Mouse (Mus musculus): ENCODE measurements around the gene Nxph4. TPM values are rescaled to one million over a fixed set of nuclear protein-coding genes. Genes with fewer than 3 reads are reported as not detected.

The Nxph4 gene
- polyA plus RNA-seq, 1 experiment from 2014 or later = 3.3 TPM

GRCm38 (mm10) chr10:127500042-127500441 lies 34.3 kb downstream of the Nxph4 start:
- Histone ChIP-seq H3K27me3 (no peaks in the 10 kb centered on the region), H3K4me1 (no peaks in the 10 kb centered on the region), H3K4me3 (replicated peaks) (no peak overlapping the region), H3K9ac (no peak overlapping the region), H3K9me3 (replicated peaks) (no peaks in the 10 kb centered on the region), H3K36me3 (peaks cover 58% of the 10 kb centered on the region), H3K4me2 (no peak overlapping the region), H3K27ac (no peak overlapping the region)
- WGBS = 80% methylated on average over 4 of the region's 4 CpGs
- ATAC-seq (replicated peaks; ENCODE audit: low FRiP score) = no peak

- Histone ChIP-seq H3K4me3 (replicated peaks) (no peak overlapping the region), H3K27ac (no peak overlapping the region), H3K9me3 (replicated peaks) (no peaks in the 10 kb centered on the region), H3K36me3 (peaks cover 63% of the 10 kb centered on the region), H3K4me2 (no peak overlapping the region), H3K4me1 (no peaks in the 10 kb centered on the region), H3K27me3 (no peaks in the 10 kb centered on the region), H3K9ac (no peak overlapping the region)
- ATAC-seq (replicated peaks; ENCODE audit: low FRiP score) = no peak
- 40% methylated on average over 5 of the region's 5 CpGs for WGBS
Observed at GRCm38 (mm10) chr10:127499516-127499915, 34.8 kb downstream of the Nxph4 start.

GRCm38 (mm10) chr10:127496156-127496555 lies 38.2 kb downstream of the Nxph4 start:
- H3K27ac ChIP-seq = no peak overlapping the region
- no peak overlapping the region for H3K4me2 ChIP-seq
- H3K36me3 ChIP-seq = peaks cover 93% of the 10 kb centered on the region
- 81% methylated on average over 3 of the region's 3 CpGs for WGBS
- no peak overlapping the region for H3K4me3 ChIP-seq (replicated peaks)
- H3K9ac ChIP-seq = no peak overlapping the region
- ATAC-seq (replicated peaks; ENCODE audit: low FRiP score) = no peak
- no peaks in the 10 kb centered on the region for H3K9me3 ChIP-seq (replicated peaks)
- H3K4me1 ChIP-seq = no peaks in the 10 kb centered on the region
- no peaks in the 10 kb centered on the region for H3K27me3 ChIP-seq

- Histone ChIP-seq H3K36me3 (peaks cover 82% of the 10 kb centered on the region), H3K27me3 (no peaks in the 10 kb centered on the region), H3K27ac (no peak overlapping the region), H3K4me1 (peaks cover 8% of the 10 kb centered on the region; the same call in 1 of the 2 replicates), H3K4me2 (no peak overlapping the region), H3K9me3 (replicated peaks) (no peaks in the 10 kb centered on the region), H3K9ac (no peak overlapping the region), H3K4me3 (replicated peaks) (no peak overlapping the region)
- no peak for ATAC-seq (replicated peaks; ENCODE audit: low FRiP score)
- 83% methylated on average over 3 of the region's 3 CpGs for WGBS
Observed at GRCm38 (mm10) chr10:127492118-127492517, 42.2 kb downstream of the Nxph4 start.

- peaks cover 77% of the 10 kb centered on the region for H3K36me3 ChIP-seq
- no peak overlapping the region for H3K4me3 ChIP-seq (replicated peaks)
- no peak overlapping the region for H3K4me2 ChIP-seq
- H3K27me3 ChIP-seq = no peaks in the 10 kb centered on the region
- no peak for ATAC-seq (replicated peaks; ENCODE audit: low FRiP score)
- no peaks in the 10 kb centered on the region for H3K9me3 ChIP-seq (replicated peaks)
- H3K9ac ChIP-seq = no peak overlapping the region
- 78% methylated on average over 8 of the region's 8 CpGs for WGBS
- H3K4me1 ChIP-seq = peaks cover 8% of the 10 kb centered on the region; the same call in 1 of the 2 replicates
- no peak overlapping the region for H3K27ac ChIP-seq
Observed at GRCm38 (mm10) chr10:127491128-127491512, 43.2 kb downstream of the Nxph4 start.

- WGBS = 57% methylated on average over 18 of the region's 18 CpGs
- Histone ChIP-seq H3K9me3 (replicated peaks) (no peaks in the 10 kb centered on the region), H3K4me2 (no peak overlapping the region), H3K36me3 (peaks cover 75% of the 10 kb centered on the region), H3K4me3 (replicated peaks) (no peak overlapping the region), H3K27ac (no peak overlapping the region; the same call in 1 of the 2 replicates), H3K9ac (no peak overlapping the region), H3K27me3 (no peaks in the 10 kb centered on the region), H3K4me1 (peaks cover 8% of the 10 kb centered on the region; the same call in 1 of the 2 replicates)
- ATAC-seq (replicated peaks; ENCODE audit: low FRiP score) = peak; percentile 58; the same call in 1 of the 2 replicates
Observed at GRCm38 (mm10) chr10:127490160-127491127, 43.9 kb downstream of the Nxph4 start.

- no peaks in the 10 kb centered on the region for H3K9me3 ChIP-seq (replicated peaks)
- WGBS = 80% methylated on average over 7 of the region's 7 CpGs
- H3K4me1 ChIP-seq = peaks cover 8% of the 10 kb centered on the region; the same call in 1 of the 2 replicates
- H3K27me3 ChIP-seq = no peaks in the 10 kb centered on the region
- no peak overlapping the region for H3K27ac ChIP-seq
- H3K4me3 ChIP-seq (replicated peaks) = no peak overlapping the region
- no peak overlapping the region for H3K9ac ChIP-seq
- no peak for ATAC-seq (replicated peaks; ENCODE audit: low FRiP score)
- H3K36me3 ChIP-seq = peaks cover 75% of the 10 kb centered on the region
- no peak overlapping the region for H3K4me2 ChIP-seq
Observed at GRCm38 (mm10) chr10:127488856-127489255, 45.5 kb downstream of the Nxph4 start.

- H3K4me1 ChIP-seq = peaks cover 3% of the 10 kb centered on the region; the same call in 1 of the 2 replicates
- H3K9me3 ChIP-seq (replicated peaks) = no peaks in the 10 kb centered on the region
- ATAC-seq (replicated peaks; ENCODE audit: low FRiP score) = no peak
- H3K27ac ChIP-seq = no peak overlapping the region
- WGBS = 82% methylated on average over 10 of the region's 10 CpGs
- peaks cover 80% of the 10 kb centered on the region for H3K36me3 ChIP-seq
- no peak overlapping the region for H3K9ac ChIP-seq
- no peak overlapping the region for H3K4me2 ChIP-seq
- no peaks in the 10 kb centered on the region for H3K27me3 ChIP-seq
- no peak overlapping the region for H3K4me3 ChIP-seq (replicated peaks)
Observed at GRCm38 (mm10) chr10:127485235-127485634, 49.1 kb downstream of the Nxph4 start.

- peaks cover 22% of the 10 kb centered on the region for H3K4me1 ChIP-seq
- no peak overlapping the region for H3K27ac ChIP-seq
- H3K27me3 ChIP-seq = no peaks in the 10 kb centered on the region
- H3K9ac ChIP-seq = no peak overlapping the region
- no peak overlapping the region for H3K4me2 ChIP-seq
- ATAC-seq (replicated peaks; ENCODE audit: low FRiP score) = no peak
- WGBS = 79% methylated on average over 19 of the region's 19 CpGs
- H3K36me3 ChIP-seq = peaks cover 77% of the 10 kb centered on the region
- no peak overlapping the region for H3K4me3 ChIP-seq (replicated peaks)
- no peaks in the 10 kb centered on the region for H3K9me3 ChIP-seq (replicated peaks)
Observed at GRCm38 (mm10) chr10:127480833-127481813, 53.2 kb downstream of the Nxph4 start.

GRCm38 (mm10) chr10:127479131-127479530 lies 55.2 kb downstream of the Nxph4 start:
- peaks cover 72% of the 10 kb centered on the region for H3K36me3 ChIP-seq
- 91% methylated on average over 4 of the region's 4 CpGs for whole genome bisulfite sequencing

GRCm38 (mm10) chr10:127477301-127477700 lies 57.1 kb downstream of the Nxph4 start:
- Histone ChIP-seq H3K27ac (peak overlapping the region; percentile 67), H3K27me3 (no peaks in the 10 kb centered on the region), H3K36me3 (peaks cover 72% of the 10 kb centered on the region), H3K4me1 (peaks cover 26% of the 10 kb centered on the region), H3K9ac (no peak overlapping the region), H3K4me2 (no peak overlapping the region), H3K4me3 (replicated peaks) (no peak overlapping the region), H3K9me3 (replicated peaks) (no peaks in the 10 kb centered on the region)
- ATAC-seq (replicated peaks; ENCODE audit: low FRiP score) = no peak
- WGBS = 64% methylated on average over 7 of the region's 7 CpGs

More at GRCm38 (mm10) chr10:127479131-127479530, 55.2 kb downstream of the Nxph4 start:
- Histone ChIP-seq H3K9ac (no peak overlapping the region), H3K27me3 (no peaks in the 10 kb centered on the region), H3K4me2 (no peak overlapping the region), H3K4me3 (replicated peaks) (no peak overlapping the region), H3K9me3 (replicated peaks) (no peaks in the 10 kb centered on the region), H3K27ac (no peak overlapping the region), H3K4me1 (peaks cover 26% of the 10 kb centered on the region)
- no peak for ATAC-seq (replicated peaks; ENCODE audit: low FRiP score)
